In genomic region chr2:59359760-59360342, GRCm38 (mm10) we compare ENCODE assay signal across 19 mouse cellular contexts.
DNase-seq lines count a peak whose midpoint lies in the region; ATAC-seq and TF ChIP-seq lines count a peak whose summit lies in the region.
"Had no signal": no experiment of that assay in that cellular context is flagged by ENCODE, and none has a peak within 500 bp of the region (broad histone marks: within the 10 kb centered on the region; RNA-seq: fewer than 3 reads in every experiment).

No protein-coding gene starts in this region.

- WGBS in forebrain, embryonic 14.5 days: 68% methylated on average over 9 of the region's 9 CpGs
- WGBS in forebrain, embryonic 10.5 days: 87% methylated on average over 9 of the region's 9 CpGs
- 76% methylated on average over 9 of the region's 9 CpGs for WGBS in hindbrain, embryonic 13.5 days
- 77% methylated on average over 9 of the region's 9 CpGs for WGBS in hindbrain, embryonic 12.5 days
- 71% methylated on average over 9 of the region's 9 CpGs for WGBS in lung, postnatal 0 days
- WGBS in forebrain, embryonic 16.5 days: 54% methylated on average over 9 of the region's 9 CpGs

- TF ChIP-seq EP300 in lung, postnatal 0 days (IDR thresholded peaks at IDR 0.05): no peak

- no peaks in the 10 kb centered on the region for H3K27me3 ChIP-seq in forebrain, embryonic 14.5 days (replicated peaks; ENCODE audit: control insufficient read depth, insufficient read depth, low read length)
- no peaks in the 10 kb centered on the region for H3K27me3 ChIP-seq in forebrain, embryonic 10.5 days (ENCODE audit: poor library complexity, severe bottlenecking)
- H3K27me3 ChIP-seq in hindbrain, embryonic 13.5 days: no peaks in the 10 kb centered on the region
- no peaks in the 10 kb centered on the region for H3K27me3 ChIP-seq in hindbrain, embryonic 12.5 days
- no peaks in the 10 kb centered on the region for H3K27me3 ChIP-seq in lung, postnatal 0 days (replicated peaks; ENCODE audit: insufficient read depth, low read length)
- no peaks in the 10 kb centered on the region for H3K27me3 ChIP-seq in forebrain, embryonic 16.5 days (replicated peaks; ENCODE audit: control insufficient read depth, insufficient read depth, low read length)
- H3K27me3 ChIP-seq: embryonic facial prominence, embryonic 12.5 days; intestine, embryonic 15.5 days had no signal

- no peak overlapping the region for H3K27ac ChIP-seq in forebrain, embryonic 14.5 days (ENCODE audit: low read depth, low read length)
- H3K27ac ChIP-seq in forebrain, embryonic 10.5 days: no peak overlapping the region
- peak overlapping the region; percentile 9; the same call in 1 of the 2 replicates for H3K27ac ChIP-seq in hindbrain, embryonic 13.5 days
- H3K27ac ChIP-seq in hindbrain, embryonic 12.5 days: no peak overlapping the region
- no peak overlapping the region for H3K27ac ChIP-seq in lung, postnatal 0 days (ENCODE audit: low read length)
- peak overlapping the region; percentile 45 for H3K27ac ChIP-seq in forebrain, embryonic 16.5 days (ENCODE audit: low read length)
- H3K27ac ChIP-seq: embryonic facial prominence, embryonic 12.5 days; heart, embryonic 10.5 days; intestine, embryonic 15.5 days had no signal

- DNase-seq in forebrain, embryonic 14.5 days (ENCODE audit: low spot score): no peak
- DNase-seq in forebrain, embryonic 10.5 days (ENCODE audit: extremely low spot score, low spot score): no peak
- DNase-seq in lung, postnatal 0 days (ENCODE audit: low spot score): peak; percentile 26
- no peak for DNase-seq in lung, postnatal 25 days (ENCODE audit: low spot score)
- DNase-seq in right cerebral cortex, postnatal 14 days: no peak
- DNase-seq: adrenal gland, postnatal 10 days; cerebellum, adult 11-12 months; cerebellum, adult 9-10 months; cerebellum, postnatal 25 days; gastrocnemius, postnatal 25 days; heart, postnatal 10 days; heart, postnatal 4 days; kidney, adult 18-20 months had no signal

- no peaks in the 10 kb centered on the region for H3K9me3 ChIP-seq in forebrain, embryonic 14.5 days (replicated peaks; ENCODE audit: control insufficient read depth, low read length)
- H3K9me3 ChIP-seq in forebrain, embryonic 10.5 days: no peaks in the 10 kb centered on the region
- H3K9me3 ChIP-seq in hindbrain, embryonic 13.5 days: no peaks in the 10 kb centered on the region
- H3K9me3 ChIP-seq in hindbrain, embryonic 12.5 days (replicated peaks): no peaks in the 10 kb centered on the region
- H3K9me3 ChIP-seq in lung, postnatal 0 days (ENCODE audit: low read length): no peaks in the 10 kb centered on the region
- H3K9me3 ChIP-seq in forebrain, embryonic 16.5 days (ENCODE audit: control insufficient read depth, low read length): no peaks in the 10 kb centered on the region
- H3K9me3 ChIP-seq: embryonic facial prominence, embryonic 12.5 days; heart, embryonic 10.5 days; intestine, embryonic 15.5 days had no signal

- H3K9ac ChIP-seq in forebrain, embryonic 14.5 days (ENCODE audit: low read length): no peak overlapping the region
- no peak overlapping the region for H3K9ac ChIP-seq in hindbrain, embryonic 13.5 days
- H3K9ac ChIP-seq in hindbrain, embryonic 12.5 days: no peak overlapping the region
- H3K9ac ChIP-seq in lung, postnatal 0 days (replicated peaks; ENCODE audit: low read depth): no peak overlapping the region
- H3K9ac ChIP-seq in forebrain, embryonic 16.5 days (replicated peaks; ENCODE audit: low read depth, low read length): no peak overlapping the region
- H3K9ac ChIP-seq: embryonic facial prominence, embryonic 12.5 days; intestine, embryonic 15.5 days had no signal

- H3K36me3 ChIP-seq in forebrain, embryonic 14.5 days (ENCODE audit: control insufficient read depth, insufficient read depth, low read length): peaks cover 8% of the 10 kb centered on the region
- peaks cover 19% of the 10 kb centered on the region for H3K36me3 ChIP-seq in forebrain, embryonic 10.5 days (replicated peaks)
- peaks cover 7% of the 10 kb centered on the region for H3K36me3 ChIP-seq in hindbrain, embryonic 13.5 days
- peaks cover 9% of the 10 kb centered on the region for H3K36me3 ChIP-seq in hindbrain, embryonic 12.5 days
- H3K36me3 ChIP-seq in lung, postnatal 0 days (ENCODE audit: insufficient read depth, low read length): peaks cover 3% of the 10 kb centered on the region; the same call in 1 of the 2 replicates
- H3K36me3 ChIP-seq in forebrain, embryonic 16.5 days (ENCODE audit: control insufficient read depth, insufficient read depth): peaks cover 2% of the 10 kb centered on the region
- H3K36me3 ChIP-seq: intestine, embryonic 15.5 days had no signal

- no peak overlapping the region for H3K4me2 ChIP-seq in forebrain, embryonic 14.5 days (ENCODE audit: low read length)
- no peak overlapping the region for H3K4me2 ChIP-seq in hindbrain, embryonic 13.5 days
- H3K4me2 ChIP-seq in hindbrain, embryonic 12.5 days (replicated peaks): no peak overlapping the region
- no peak overlapping the region for H3K4me2 ChIP-seq in lung, postnatal 0 days (replicated peaks; ENCODE audit: low read depth, low read length)
- H3K4me2 ChIP-seq in forebrain, embryonic 16.5 days (ENCODE audit: low read length): no peak overlapping the region
- H3K4me2 ChIP-seq: embryonic facial prominence, embryonic 12.5 days; intestine, embryonic 15.5 days had no signal

- 0 out of 2 replicates have a peak, but pooled peaks have one; percentile 23 for ATAC-seq in forebrain, embryonic 14.5 days
- no peak for ATAC-seq in hindbrain, embryonic 13.5 days (ENCODE audit: low FRiP score)
- no peak for ATAC-seq in hindbrain, embryonic 12.5 days (ENCODE audit: low FRiP score)
- no peak for ATAC-seq in lung, postnatal 0 days
- ATAC-seq in forebrain, embryonic 16.5 days: peak; percentile 60
- ATAC-seq: intestine, embryonic 15.5 days had no signal

- TF ChIP-seq CTCF in lung, postnatal 0 days (IDR thresholded peaks at IDR 0.05): no peak

- H3K4me3 ChIP-seq in forebrain, embryonic 14.5 days (ENCODE audit: low read depth, low read length): no peak overlapping the region
- no peak overlapping the region for H3K4me3 ChIP-seq in forebrain, embryonic 10.5 days
- H3K4me3 ChIP-seq in hindbrain, embryonic 13.5 days: no peak overlapping the region
- H3K4me3 ChIP-seq in hindbrain, embryonic 12.5 days: no peak overlapping the region
- H3K4me3 ChIP-seq in lung, postnatal 0 days (ENCODE audit: low read depth, low read length): no peak overlapping the region
- H3K4me3 ChIP-seq in forebrain, embryonic 16.5 days (replicated peaks; ENCODE audit: low read length): no peak overlapping the region
- H3K4me3 ChIP-seq: embryonic facial prominence, embryonic 12.5 days; heart, embryonic 10.5 days; intestine, embryonic 15.5 days had no signal

- H3K4me1 ChIP-seq in forebrain, embryonic 14.5 days (ENCODE audit: control insufficient read depth, insufficient read depth, low read length): no peaks in the 10 kb centered on the region
- H3K4me1 ChIP-seq in forebrain, embryonic 10.5 days: peaks cover 7% of the 10 kb centered on the region
- H3K4me1 ChIP-seq in hindbrain, embryonic 13.5 days (replicated peaks): 0 out of 2 replicates have a peak, but pooled peaks cover 3% of the 10 kb centered on the region
- 0 out of 2 replicates have a peak, but pooled peaks cover 2% of the 10 kb centered on the region for H3K4me1 ChIP-seq in hindbrain, embryonic 12.5 days
- no peaks in the 10 kb centered on the region for H3K4me1 ChIP-seq in lung, postnatal 0 days (ENCODE audit: insufficient read depth, low read depth, low read length)
- H3K4me1 ChIP-seq in forebrain, embryonic 16.5 days (replicated peaks; ENCODE audit: control insufficient read depth, insufficient read depth, low read length): 0 out of 2 replicates have a peak, but pooled peaks cover 3% of the 10 kb centered on the region
- H3K4me1 ChIP-seq: intestine, embryonic 15.5 days had no signal

Comparison
In these comparisons a context has a peak if more than half of its experiments do, and no peak if none do; other contexts are left out.
1. H3K27ac ChIP-seq: peak in hindbrain, embryonic 13.5 days (single experiment) and forebrain, embryonic 16.5 days (single experiment); none in forebrain, embryonic 14.5 days (single experiment), forebrain, embryonic 10.5 days (single experiment), hindbrain, embryonic 12.5 days (single experiment) and lung, postnatal 0 days (single experiment).
2. ATAC-seq: peak in forebrain, embryonic 14.5 days (single experiment) and forebrain, embryonic 16.5 days (single experiment); none in hindbrain, embryonic 13.5 days (single experiment), hindbrain, embryonic 12.5 days (single experiment) and lung, postnatal 0 days (single experiment).